Mouse (Mus musculus): Measurements from ENCODE around the gene Cdk14.

The Cdk14 gene

GRCm38 (mm10) chr5:4858032-4858641 lies 562.0 kb downstream of the Cdk14 start:
- peak; percentile 57 for DNase-seq (ENCODE audit: low read depth, low spot score)

DNA sequence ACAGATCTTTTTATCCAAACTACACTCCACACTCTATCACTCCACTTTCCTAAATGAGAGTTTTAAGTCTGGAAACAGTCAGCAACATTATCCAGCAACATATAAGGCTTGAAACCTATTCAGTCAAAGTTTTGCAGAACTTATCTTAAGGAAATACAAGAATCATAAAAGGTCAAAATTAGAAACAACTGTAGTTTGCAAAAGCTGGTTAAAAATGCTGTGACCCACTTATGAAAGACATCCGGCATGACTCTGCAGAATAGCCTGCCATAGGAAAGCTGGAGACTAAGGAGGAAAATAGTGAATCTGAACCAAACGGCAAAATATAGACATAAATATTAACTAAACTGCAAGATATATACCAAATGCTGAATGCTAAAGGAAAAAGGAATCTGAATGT lies 566.6 kb downstream of the Cdk14 start:
- DNase-seq (ENCODE audit: low read depth, low spot score) = no peak

DNA sequence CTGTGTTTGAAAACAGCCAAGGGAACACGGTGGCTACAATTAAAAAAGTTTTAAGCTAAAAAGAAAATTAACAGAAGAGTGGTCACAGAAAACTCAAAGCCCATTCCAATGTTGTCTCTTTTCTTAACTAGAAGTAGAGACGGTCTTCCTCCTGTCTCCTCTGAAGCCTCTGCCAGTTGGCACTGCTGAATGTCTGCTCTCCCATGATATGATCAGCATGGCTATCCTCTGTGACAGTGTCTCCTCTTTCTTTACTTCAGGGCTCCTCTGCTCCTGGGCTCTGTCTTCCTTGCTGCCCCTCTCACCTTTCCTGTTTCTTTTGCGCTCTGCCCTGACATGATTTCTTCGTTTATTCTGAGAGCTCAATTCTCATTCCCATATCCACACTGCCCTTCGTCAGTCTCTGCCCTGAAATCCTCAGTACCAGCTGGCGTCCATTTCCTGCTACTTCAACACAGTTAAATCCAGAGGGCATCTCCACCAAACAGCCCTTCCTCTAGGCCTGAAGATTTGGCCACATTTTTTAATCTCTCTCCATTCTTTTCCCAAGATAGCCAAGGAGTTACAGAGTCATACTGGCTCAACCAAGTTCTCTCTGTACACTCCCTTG lies 567.3 kb downstream of the Cdk14 start:
- no peak for DNase-seq (ENCODE audit: low read depth, low spot score)

DNA sequence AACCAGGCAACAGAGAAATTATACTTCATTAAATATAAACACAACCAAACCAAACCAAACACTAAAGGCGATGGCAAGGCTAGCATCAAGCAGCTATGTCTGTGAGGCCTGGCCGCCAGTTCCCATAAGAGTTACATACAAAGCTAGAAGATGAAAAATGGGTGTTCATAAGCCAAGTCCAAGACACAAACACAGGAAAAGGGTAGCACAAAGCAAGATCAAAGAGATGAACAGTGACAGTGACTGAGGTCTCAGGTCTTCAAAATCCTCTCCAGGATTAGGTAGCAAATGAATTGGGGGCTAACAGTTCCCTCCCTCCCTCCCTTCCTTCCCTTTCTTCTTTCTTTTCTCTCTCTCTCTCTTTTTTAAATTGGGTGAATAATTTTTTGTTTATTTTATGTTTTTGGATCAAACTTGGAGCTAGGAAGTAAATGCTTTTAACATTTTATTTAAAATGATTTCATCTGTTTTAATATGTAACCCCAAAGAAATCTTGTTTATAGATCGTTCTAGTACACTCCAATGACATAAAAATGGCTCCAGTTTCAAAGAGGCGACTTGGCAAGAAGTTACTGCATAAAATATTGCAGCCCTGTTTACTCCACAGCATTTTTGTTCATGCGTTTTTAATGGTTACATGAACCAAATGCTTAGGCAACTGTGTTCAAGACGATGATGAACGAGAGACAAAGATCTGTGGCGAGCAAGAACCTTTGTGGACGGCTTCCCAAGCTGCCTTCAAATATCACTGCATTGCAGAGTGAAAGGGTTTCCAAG lies 568.0 kb downstream of the Cdk14 start:
- DNase-seq (ENCODE audit: low read depth, low spot score) = no peak

DNA sequence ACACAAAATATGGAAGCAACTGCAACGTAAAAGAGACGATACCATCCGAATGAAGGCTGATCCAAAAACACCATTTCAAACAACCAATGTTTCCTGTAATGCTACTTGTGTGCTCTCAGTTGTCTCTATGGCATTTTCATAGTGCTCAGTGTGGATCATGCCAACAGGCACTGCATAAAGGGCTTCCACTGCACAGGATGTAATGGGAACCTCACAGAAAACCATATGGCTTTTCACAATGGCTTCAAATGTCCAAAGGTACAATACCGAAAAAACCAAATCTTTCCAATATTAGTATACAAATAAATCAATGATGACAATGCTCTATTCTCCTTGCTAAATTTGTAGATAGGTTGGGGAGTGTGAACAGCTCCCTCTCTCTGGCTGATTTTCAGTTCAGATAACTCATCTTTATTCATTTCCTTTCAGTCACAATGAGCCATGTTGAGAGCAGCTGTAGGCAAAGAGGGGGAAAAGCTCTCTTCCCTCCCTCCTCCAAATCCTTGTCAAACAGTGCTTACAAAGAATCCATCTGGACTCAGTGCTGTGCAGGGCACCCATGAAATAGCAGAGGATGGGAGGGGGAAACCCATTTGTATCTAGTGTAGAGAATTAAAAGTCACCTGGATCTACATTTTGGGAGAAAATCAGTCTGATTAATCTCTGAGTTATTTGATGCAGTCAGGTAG lies 568.7 kb downstream of the Cdk14 start:
- no peak for DNase-seq (ENCODE audit: low read depth, low spot score)

GRCm38 (mm10) chr5:4834819-4835480 lies 585.2 kb downstream of the Cdk14 start:
- DNase-seq (ENCODE audit: low read depth, low spot score) = peak; percentile 83

GRCm38 (mm10) chr5:4833940-4834339 lies 586.2 kb downstream of the Cdk14 start:
- no peak for DNase-seq (ENCODE audit: low read depth, low spot score)

GRCm38 (mm10) chr5:4826886-4827285 lies 593.2 kb downstream of the Cdk14 start:
- no peak for DNase-seq (ENCODE audit: low read depth, low spot score)

DNA sequence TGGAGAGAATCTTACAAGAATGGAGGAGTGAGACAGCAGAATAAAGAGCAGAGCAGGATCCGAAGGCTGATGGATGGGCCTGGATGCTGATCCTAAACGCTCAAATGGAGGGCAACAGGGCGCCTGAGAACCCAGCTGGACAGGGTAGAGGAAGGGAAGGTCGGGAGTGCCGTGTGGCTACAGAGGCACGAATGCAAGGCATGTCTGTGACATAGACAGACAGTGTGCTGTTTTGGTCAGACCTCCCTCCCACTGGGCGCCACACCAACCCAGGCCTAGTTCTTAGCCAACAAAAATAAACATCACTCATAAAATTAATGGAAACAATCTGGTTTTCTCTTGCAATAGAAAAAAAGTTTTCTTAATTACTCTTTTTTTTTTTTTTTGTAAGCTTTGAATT lies 594.2 kb downstream of the Cdk14 start:
- DNase-seq (ENCODE audit: low read depth, low spot score) = no peak

DNA sequence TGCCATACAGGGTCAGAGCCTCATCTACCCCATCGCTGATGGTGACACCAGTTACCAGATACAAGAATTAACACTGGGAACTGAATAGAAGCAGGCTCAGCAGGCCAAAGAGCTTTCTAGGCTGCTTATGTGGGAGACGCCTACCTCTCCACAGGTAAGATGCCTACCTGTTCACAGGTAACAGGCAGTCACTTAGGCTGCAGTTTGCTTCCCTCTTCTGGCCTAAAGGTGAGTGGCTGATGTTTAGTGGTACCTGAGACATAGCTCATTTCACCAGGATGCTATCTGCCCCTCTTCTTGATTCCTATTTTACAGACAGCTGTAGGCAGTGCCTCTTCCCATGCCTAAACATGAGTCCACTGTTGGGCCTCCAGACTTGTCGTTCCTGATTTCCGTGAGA lies 595.0 kb downstream of the Cdk14 start:
- no peak for DNase-seq (ENCODE audit: low read depth, low spot score)

- DNase-seq (ENCODE audit: low read depth, low spot score) = no peak
Observed at GRCm38 (mm10) chr5:4824171-4824570, 595.9 kb downstream of the Cdk14 start.

DNA sequence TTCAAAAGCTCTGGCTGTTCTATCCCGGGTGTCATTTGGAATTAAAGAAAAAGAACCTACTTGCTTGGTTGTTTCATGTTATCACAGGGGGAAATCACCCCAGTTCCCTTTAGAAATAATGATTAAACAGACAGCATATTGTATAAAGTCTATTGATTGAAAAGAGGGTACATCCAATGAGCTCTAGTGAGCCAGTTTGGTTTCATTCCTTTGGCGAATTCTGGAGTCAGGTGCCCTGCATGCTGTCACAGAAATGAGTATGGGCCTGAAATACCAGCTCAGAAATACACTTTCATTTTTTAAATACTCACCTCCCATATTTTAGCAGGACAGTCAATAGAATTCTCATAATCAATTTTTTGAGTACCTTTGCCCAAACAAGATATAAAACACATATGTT lies 598.1 kb downstream of the Cdk14 start:
- DNase-seq (ENCODE audit: low read depth, low spot score) = no peak

DNA sequence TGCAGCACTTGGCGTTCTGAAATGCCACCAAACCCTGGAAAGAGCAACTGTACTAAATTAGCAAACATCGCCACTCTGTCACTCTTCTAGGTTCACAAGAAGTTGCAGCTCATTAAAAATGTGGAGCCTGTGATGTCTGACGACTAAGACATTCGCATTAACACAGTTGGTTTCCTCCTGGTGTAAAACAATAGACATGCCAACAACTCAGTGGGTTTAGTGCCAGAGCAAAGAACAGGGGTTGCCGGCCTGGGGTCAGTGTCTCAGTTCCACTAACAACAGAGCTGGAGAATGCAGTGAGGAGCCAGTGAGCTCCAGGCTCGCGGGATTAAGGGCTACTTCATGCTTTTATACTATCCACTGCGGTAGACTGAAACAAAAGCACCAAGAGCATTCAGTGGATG lies 598.7 kb downstream of the Cdk14 start:
- DNase-seq (ENCODE audit: low read depth, low spot score) = peak; percentile 46

DNA sequence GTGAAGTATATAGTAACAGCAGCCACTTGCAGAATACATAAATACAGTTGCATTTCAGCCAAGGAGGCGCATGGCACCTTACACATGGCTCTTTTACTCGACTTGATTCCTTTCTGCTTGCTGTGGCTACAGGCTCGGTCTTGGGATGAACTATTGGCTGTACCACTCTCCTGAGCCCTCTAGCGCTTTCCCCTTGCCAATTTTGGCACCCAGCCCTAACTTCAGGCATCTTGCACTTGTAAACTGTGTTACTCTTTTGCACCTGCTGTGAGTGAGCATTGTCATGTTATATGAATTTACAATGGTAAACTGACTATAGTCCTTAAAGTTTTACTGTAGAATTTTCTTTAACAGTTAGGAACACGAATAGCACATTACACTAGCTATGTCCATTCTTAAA lies 603.1 kb downstream of the Cdk14 start:
- no peak for DNase-seq (ENCODE audit: low read depth, low spot score)

DNA sequence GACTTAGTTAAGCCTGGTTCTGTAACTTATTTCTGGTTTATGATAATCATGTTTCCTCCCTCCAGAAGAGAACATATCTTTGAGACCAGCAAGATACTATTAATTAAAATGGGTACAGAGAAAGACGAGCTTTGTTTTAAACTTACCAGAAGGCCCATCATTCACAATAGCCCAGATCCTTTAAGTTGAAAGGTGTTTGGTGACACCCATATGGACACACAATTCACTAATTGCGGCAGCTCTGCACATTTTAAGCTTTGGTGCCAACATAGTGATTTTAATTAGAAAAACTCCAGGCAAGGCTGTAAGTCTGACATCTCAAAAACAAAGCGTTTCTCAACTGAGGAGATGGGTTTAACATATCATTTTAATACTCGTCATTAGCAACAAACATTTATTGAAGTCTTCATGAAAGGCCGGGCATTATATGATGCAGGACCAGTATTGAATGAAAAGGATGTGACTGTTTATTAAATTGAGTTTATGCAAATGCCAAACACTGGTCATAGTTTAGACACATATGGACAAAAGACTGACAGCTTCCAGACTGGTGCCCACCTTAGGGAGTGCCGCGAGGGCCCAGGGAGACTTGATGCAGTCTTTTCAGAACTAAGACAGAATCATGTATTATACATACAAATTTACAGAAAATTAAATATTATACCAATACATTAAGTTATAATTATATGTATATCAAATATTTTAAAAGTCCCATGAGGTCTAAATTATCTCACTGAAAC lies 605.5 kb downstream of the Cdk14 start:
- DNase-seq (ENCODE audit: low read depth, low spot score) = no peak

DNA sequence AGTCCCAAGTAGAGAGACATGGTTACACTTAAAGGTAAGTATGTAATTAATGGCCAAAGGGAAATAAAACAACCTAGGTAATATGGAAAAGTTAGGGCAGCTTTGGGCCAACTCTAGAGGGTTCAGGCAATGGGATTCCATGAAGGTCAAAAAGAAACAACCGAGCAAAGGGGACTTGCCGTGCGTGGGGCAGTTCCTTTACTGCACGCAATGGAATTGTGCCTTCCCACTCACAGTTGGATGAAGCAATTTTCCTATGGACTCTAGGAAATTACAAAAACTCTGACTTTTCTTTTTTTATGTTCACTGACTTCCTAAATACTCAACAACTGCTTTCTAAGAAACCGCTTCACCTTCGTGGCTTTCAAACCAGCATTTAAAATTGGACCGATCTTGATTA lies 606.8 kb downstream of the Cdk14 start:
- DNase-seq (ENCODE audit: low read depth, low spot score) = no peak

DNA sequence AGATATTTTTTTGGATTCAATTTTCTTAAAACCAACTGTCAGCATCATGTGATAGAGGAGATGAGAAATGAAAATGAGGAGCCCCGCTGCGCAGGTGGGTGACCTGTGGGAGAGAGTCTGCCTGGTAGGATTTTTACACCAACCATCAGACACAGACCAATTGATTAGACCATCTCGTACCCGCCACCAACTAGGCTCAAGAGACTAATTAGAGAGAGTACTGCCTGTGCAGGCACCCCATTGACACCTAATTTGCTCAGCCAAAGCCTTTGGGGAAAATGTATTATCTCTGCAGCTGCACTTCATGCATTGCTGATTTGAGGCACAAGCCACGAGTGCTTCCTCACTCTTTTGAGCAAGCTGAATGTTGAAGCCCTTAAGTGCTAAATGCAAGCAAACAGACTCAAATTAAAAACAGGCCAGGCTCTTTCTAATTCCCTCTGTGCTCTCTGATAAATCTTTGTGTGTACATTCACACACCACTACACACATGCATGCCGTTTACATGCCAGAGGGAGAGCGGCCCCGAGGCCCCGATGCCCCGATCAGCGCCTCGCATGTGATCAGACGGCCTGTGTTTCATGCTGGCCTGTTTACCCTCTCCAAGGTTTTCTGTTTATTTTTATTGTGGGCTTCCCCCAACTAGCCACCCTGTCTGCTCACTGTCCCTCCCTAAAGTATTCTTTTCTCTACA lies 607.9 kb downstream of the Cdk14 start:
- DNase-seq (ENCODE audit: low read depth, low spot score) = no peak

- no peak for DNase-seq (ENCODE audit: low read depth, low spot score)
Observed at GRCm38 (mm10) chr5:4805228-4805627, 614.9 kb downstream of the Cdk14 start.

GRCm38 (mm10) chr5:4803708-4804107 lies 616.4 kb downstream of the Cdk14 start:
- DNase-seq (ENCODE audit: low read depth, low spot score) = no peak

GRCm38 (mm10) chr5:4801971-4802370 lies 618.1 kb downstream of the Cdk14 start:
- no peak for DNase-seq (ENCODE audit: low read depth, low spot score)
